Mouse (Mus musculus): ENCODE measurements around the gene Neu2.

GRCm38 (mm10) chr1:87625254-87626025 is 115.8 kb downstream of the Neu2 start:
- no peak for TF ChIP-seq CTCF (IDR thresholded peaks at IDR 0.05; ENCODE audit: insufficient read depth, low read length)
- TF ChIP-seq POLR2A (IDR thresholded peaks at IDR 0.05; ENCODE audit: borderline replicate concordance, extremely low read depth, low read depth, low read length): no peak

Data from lung, adult 2 months (tissue).